21 mouse cellular contexts compared by ENCODE assay signal in genomic region chr11:98213311-98213710, GRCm38 (mm10). TPM values are rescaled to one million over a fixed set of nuclear protein-coding genes. Genes with fewer than 3 reads are reported as not detected.
DNase-seq lines count a peak whose midpoint lies in the region; ATAC-seq lines count a peak whose summit lies in the region.
"Had no signal": no experiment of that assay in that cellular context is flagged by ENCODE, and none has a peak within 500 bp of the region (broad histone marks: within the 10 kb centered on the region; RNA-seq: fewer than 3 reads in every experiment).

No protein-coding gene starts in this region.

- H3K27ac ChIP-seq in liver, embryonic 11.5 days (ENCODE audit: low read depth, low read length) = no peak overlapping the region
- peak overlapping the region; percentile 84 for H3K27ac ChIP-seq in liver, embryonic 12.5 days
- H3K27ac ChIP-seq in liver, embryonic 16.5 days (ENCODE audit: low read length) = peak overlapping the region; percentile 66
- no peak overlapping the region for H3K27ac ChIP-seq in midbrain, embryonic 16.5 days (ENCODE audit: low read length)
- H3K27ac ChIP-seq in forebrain, embryonic 12.5 days = no peak overlapping the region
- H3K27ac ChIP-seq: embryonic facial prominence, embryonic 10.5 days; heart, embryonic 13.5 days; hindbrain, embryonic 15.5 days had no signal

- 68% methylated on average over 1 of the region's 1 CpGs for WGBS in liver, embryonic 11.5 days
- WGBS in liver, embryonic 12.5 days (ENCODE audit: insufficient replicate concordance) = 26% methylated on average over 1 of the region's 1 CpGs
- WGBS in liver, embryonic 16.5 days (ENCODE audit: insufficient replicate concordance) = 24% methylated on average over 1 of the region's 1 CpGs
- 100% methylated on average over 1 of the region's 1 CpGs for WGBS in midbrain, embryonic 16.5 days
- 93% methylated on average over 1 of the region's 1 CpGs for WGBS in forebrain, embryonic 12.5 days

- ATAC-seq in liver, embryonic 11.5 days (replicated peaks; ENCODE audit: low FRiP score) = peak; percentile 57
- ATAC-seq in liver, embryonic 12.5 days = peak; percentile 82
- peak; percentile 82 for ATAC-seq in liver, embryonic 16.5 days (ENCODE audit: low read depth)
- ATAC-seq in midbrain, embryonic 16.5 days = no peak
- ATAC-seq in forebrain, embryonic 12.5 days (ENCODE audit: low FRiP score) = no peak
- ATAC-seq: CD4-positive, CD25-positive, alpha-beta regulatory T cell, adult 4 months; forebrain, embryonic 14.5 days had no signal

- no peak overlapping the region for H3K9ac ChIP-seq in liver, embryonic 11.5 days (ENCODE audit: low read depth, low read length)
- 0 out of 2 replicates have a peak overlapping the region, but pooled peaks have one; percentile 7 for H3K9ac ChIP-seq in liver, embryonic 12.5 days
- peak overlapping the region; percentile 23; the same call in 1 of the 2 replicates for H3K9ac ChIP-seq in liver, embryonic 16.5 days (ENCODE audit: low read depth, low read length)
- H3K9ac ChIP-seq in midbrain, embryonic 16.5 days (ENCODE audit: low read depth, low read length) = no peak overlapping the region
- no peak overlapping the region for H3K9ac ChIP-seq in forebrain, embryonic 12.5 days
- H3K9ac ChIP-seq: heart, embryonic 13.5 days; hindbrain, embryonic 15.5 days had no signal

- no peaks in the 10 kb centered on the region for H3K27me3 ChIP-seq in liver, embryonic 11.5 days (replicated peaks; ENCODE audit: control insufficient read depth, insufficient read depth, low read length)
- no peaks in the 10 kb centered on the region for H3K27me3 ChIP-seq in liver, embryonic 12.5 days (replicated peaks)
- no peaks in the 10 kb centered on the region for H3K27me3 ChIP-seq in liver, embryonic 16.5 days (ENCODE audit: control insufficient read depth, insufficient read depth, low read depth, low read length)
- no peaks in the 10 kb centered on the region for H3K27me3 ChIP-seq in midbrain, embryonic 16.5 days (ENCODE audit: control insufficient read depth, insufficient read depth, low read depth, low read length)
- no peaks in the 10 kb centered on the region for H3K27me3 ChIP-seq in forebrain, embryonic 12.5 days
- H3K27me3 ChIP-seq: heart, embryonic 13.5 days; hindbrain, embryonic 15.5 days had no signal

- H3K4me3 ChIP-seq in liver, embryonic 11.5 days (ENCODE audit: low read depth, low read length) = no peak overlapping the region
- no peak overlapping the region for H3K4me3 ChIP-seq in liver, embryonic 12.5 days
- no peak overlapping the region for H3K4me3 ChIP-seq in liver, embryonic 16.5 days (ENCODE audit: low read depth, low read length)
- H3K4me3 ChIP-seq in midbrain, embryonic 16.5 days (ENCODE audit: low read depth, low read length) = no peak overlapping the region
- no peak overlapping the region for H3K4me3 ChIP-seq in forebrain, embryonic 12.5 days (replicated peaks)
- H3K4me3 ChIP-seq: embryonic facial prominence, embryonic 10.5 days; heart, embryonic 13.5 days; hindbrain, embryonic 15.5 days had no signal

- no peaks in the 10 kb centered on the region for H3K9me3 ChIP-seq in liver, embryonic 11.5 days (ENCODE audit: control insufficient read depth, low read length)
- H3K9me3 ChIP-seq in liver, embryonic 12.5 days (replicated peaks) = no peaks in the 10 kb centered on the region
- H3K9me3 ChIP-seq in liver, embryonic 16.5 days (replicated peaks; ENCODE audit: control insufficient read depth, low read length) = no peaks in the 10 kb centered on the region
- H3K9me3 ChIP-seq in midbrain, embryonic 16.5 days (replicated peaks; ENCODE audit: control insufficient read depth, low read length, poor library complexity, severe bottlenecking) = no peaks in the 10 kb centered on the region
- H3K9me3 ChIP-seq in forebrain, embryonic 12.5 days = no peaks in the 10 kb centered on the region
- H3K9me3 ChIP-seq: embryonic facial prominence, embryonic 10.5 days; G1E; heart, embryonic 13.5 days; hindbrain, embryonic 15.5 days had no signal

- H3K4me1 ChIP-seq in liver, embryonic 11.5 days (replicated peaks; ENCODE audit: control insufficient read depth, insufficient read depth, low read length) = peaks cover 2% of the 10 kb centered on the region; the same call in 1 of the 2 replicates
- H3K4me1 ChIP-seq in liver, embryonic 12.5 days = peaks cover 51% of the 10 kb centered on the region
- peaks cover 14% of the 10 kb centered on the region for H3K4me1 ChIP-seq in liver, embryonic 16.5 days (ENCODE audit: control insufficient read depth, low read depth, low read length)
- peaks cover under 1% of the 10 kb centered on the region; the same call in 1 of the 2 replicates for H3K4me1 ChIP-seq in midbrain, embryonic 16.5 days (ENCODE audit: control insufficient read depth, insufficient read depth, low read length)
- H3K4me1 ChIP-seq in forebrain, embryonic 12.5 days = no peaks in the 10 kb centered on the region
- H3K4me1 ChIP-seq: embryonic facial prominence, embryonic 10.5 days had no signal

- no peak for DNase-seq in liver, embryonic 11.5 days (ENCODE audit: low spot score)
- no peak for DNase-seq in liver
- no peak for DNase-seq in heart, postnatal 10 days
- DNase-seq in neural tube, embryonic 10.5 days (ENCODE audit: extremely low spot score, low spot score) = no peak
- DNase-seq: adrenal gland, postnatal 10 days; B cell, adult 2 months; cerebellum, adult 18-20 months; cerebellum, adult 9-11 months; cerebellum, postnatal 36 days; gastrocnemius, postnatal 36 days; heart, adult 11 months had no signal

- H3K4me2 ChIP-seq in liver, embryonic 11.5 days = peak overlapping the region; percentile 37
- H3K4me2 ChIP-seq in liver, embryonic 12.5 days = peak overlapping the region; percentile 43
- peak overlapping the region; percentile 46 for H3K4me2 ChIP-seq in liver, embryonic 16.5 days (ENCODE audit: low read depth, low read length)
- no peak overlapping the region for H3K4me2 ChIP-seq in midbrain, embryonic 16.5 days (ENCODE audit: low read length)
- H3K4me2 ChIP-seq in forebrain, embryonic 12.5 days = no peak overlapping the region
- H3K4me2 ChIP-seq: heart, embryonic 13.5 days; hindbrain, embryonic 15.5 days had no signal

- H3K36me3 ChIP-seq in liver, embryonic 11.5 days (ENCODE audit: control insufficient read depth, insufficient read depth, low read length) = peaks cover 34% of the 10 kb centered on the region
- H3K36me3 ChIP-seq in liver, embryonic 12.5 days = peaks cover 86% of the 10 kb centered on the region
- H3K36me3 ChIP-seq in liver, embryonic 16.5 days (ENCODE audit: control insufficient read depth, insufficient read depth) = peaks cover 39% of the 10 kb centered on the region
- H3K36me3 ChIP-seq in midbrain, embryonic 16.5 days (ENCODE audit: control insufficient read depth, insufficient read depth, low read length) = peaks cover 22% of the 10 kb centered on the region
- H3K36me3 ChIP-seq in forebrain, embryonic 12.5 days (replicated peaks) = peaks cover 76% of the 10 kb centered on the region

- intact Hi-C loops in heart, postnatal 10 days (cut with DNase I) = no loop called here

RNA-seq across cellular contexts. Expression of gene Cdk12, which starts 10.5 kb away (rescaled TPM):
- polyA plus RNA-seq in liver, embryonic 11.5 days (2014; fragmentation: Nextera tagmentation; extraction: Ambion mirVana) = 9.8 and 13.5 TPM in 2 replicates
- 8.6 and 9.0 TPM in 2 replicates for polyA plus RNA-seq in liver, embryonic 12.5 days (2016; fragmentation: Nextera tagmentation; extraction: Ambion mirVana)
- polyA plus RNA-seq in liver, embryonic 16.5 days (2015; fragmentation: Nextera tagmentation; extraction: Ambion mirVana) = 5.5 and 5.7 TPM in 2 replicates
- 6.9 and 8.3 TPM in 2 replicates for polyA plus RNA-seq in midbrain, embryonic 16.5 days (2015; fragmentation: Nextera tagmentation; extraction: Ambion mirVana)
- 17.9 and 20.0 TPM in 2 replicates for polyA plus RNA-seq in forebrain, embryonic 12.5 days (2016; fragmentation: Nextera tagmentation; extraction: Ambion mirVana)
- 10 to 100 TPM; 31.6 to 32.7 TPM for total RNA-seq in heart, postnatal 10 days (2021)

RNA-seq across cellular contexts. Expression of gene Med1, which starts 20.2 kb away (rescaled TPM):
- polyA plus RNA-seq in liver, embryonic 11.5 days (2014; fragmentation: Nextera tagmentation; extraction: Ambion mirVana) = 61.1 and 61.4 TPM in 2 replicates
- polyA plus RNA-seq in liver, embryonic 12.5 days (2016; fragmentation: Nextera tagmentation; extraction: Ambion mirVana) = 40.5 and 41.8 TPM in 2 replicates
- 21.1 and 21.5 TPM in 2 replicates for polyA plus RNA-seq in liver, embryonic 16.5 days (2015; fragmentation: Nextera tagmentation; extraction: Ambion mirVana)
- 53.0 and 62.5 TPM in 2 replicates for polyA plus RNA-seq in midbrain, embryonic 16.5 days (2015; fragmentation: Nextera tagmentation; extraction: Ambion mirVana)
- polyA plus RNA-seq in forebrain, embryonic 12.5 days (2016; fragmentation: Nextera tagmentation; extraction: Ambion mirVana) = 68.7 and 79.9 TPM in 2 replicates
- total RNA-seq in heart, postnatal 10 days (2021) = 10 to 100 TPM; 45.9 to 46.5 TPM

Comparison
In these comparisons a context has a peak if more than half of its experiments do, and no peak if none do; other contexts are left out.
1. H3K27ac ChIP-seq: peak in liver, embryonic 12.5 days (single experiment) and liver, embryonic 16.5 days (single experiment); none in liver, embryonic 11.5 days (single experiment), midbrain, embryonic 16.5 days (single experiment) and forebrain, embryonic 12.5 days (single experiment).
2. H3K9ac ChIP-seq: peak in liver, embryonic 12.5 days (single experiment) and liver, embryonic 16.5 days (single experiment); none in liver, embryonic 11.5 days (single experiment), midbrain, embryonic 16.5 days (single experiment) and forebrain, embryonic 12.5 days (single experiment).
3. ATAC-seq: peak in liver, embryonic 11.5 days (single experiment), liver, embryonic 12.5 days (single experiment) and liver, embryonic 16.5 days (single experiment); none in midbrain, embryonic 16.5 days (single experiment) and forebrain, embryonic 12.5 days (single experiment).
4. H3K4me2 ChIP-seq: peak in liver, embryonic 11.5 days (single experiment), liver, embryonic 12.5 days (single experiment) and liver, embryonic 16.5 days (single experiment); none in midbrain, embryonic 16.5 days (single experiment) and forebrain, embryonic 12.5 days (single experiment).